Mouse (Mus musculus) myocyte (in vitro differentiated cells): ENCODE results near the gene Lcp2.

Source experiments
- POLR2A ChIP-seq: IDR thresholded peaks from one replicate; pipeline ENCODE4 v1.6.1; 2011; ENCODE audit warnings: low read depth, mild to moderate bottlenecking, control low read depth, moderate library complexity; ENCODE audit not compliant: insufficient read length
- POLR2AphosphoS2 ChIP-seq: IDR thresholded peaks from one replicate; pipeline ENCODE4 v1.6.1; 2011; ENCODE audit warnings: low read depth, control low read depth; ENCODE audit not compliant: insufficient read length
- SRF ChIP-seq: IDR thresholded peaks from one replicate; pipeline ENCODE4 v1.6.1; 2011; ENCODE audit warnings: low read depth; ENCODE audit not compliant: control insufficient read depth, insufficient read length

DNA sequence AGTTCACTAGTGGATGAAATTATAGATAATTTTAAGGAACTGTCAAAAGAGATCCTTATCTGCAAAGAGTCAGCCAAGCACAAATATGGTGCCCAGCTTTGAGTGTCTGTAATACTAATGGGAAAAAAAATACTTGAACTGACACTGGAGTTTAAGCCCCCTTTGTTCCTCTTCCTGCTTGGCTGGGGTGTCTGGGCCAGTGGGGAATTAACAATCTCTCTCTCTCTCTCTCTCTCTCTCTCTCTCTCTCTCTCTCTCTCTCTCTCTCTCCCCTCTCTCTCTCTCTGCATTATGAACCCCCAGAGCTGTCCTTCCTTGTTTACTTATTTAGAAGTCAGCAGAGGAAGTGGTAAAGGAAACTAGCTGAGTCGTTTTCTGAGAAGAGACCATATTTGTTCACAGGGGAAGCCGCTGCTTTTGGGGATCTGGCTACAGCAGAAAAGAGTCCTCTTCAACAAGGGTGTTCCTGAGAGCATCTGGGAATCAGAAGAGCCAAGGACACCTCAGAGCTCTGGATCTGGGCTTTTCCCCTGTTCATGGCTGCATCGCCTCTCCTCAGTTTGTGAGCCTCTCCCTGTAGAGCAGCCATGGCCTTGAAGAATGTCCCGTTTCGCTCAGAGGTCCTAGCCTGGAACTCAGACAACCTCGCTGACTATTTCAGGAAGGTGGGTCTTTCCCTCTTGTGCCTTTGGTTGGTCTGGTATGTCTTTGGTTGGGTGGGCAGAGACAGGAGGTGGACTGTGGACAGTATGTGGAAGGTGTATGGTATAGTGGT is at the start of gene Lcp2:
- TF ChIP-seq POLR2AphosphoS2 (no peak), POLR2A (no peak), SRF (no peak)
